Mouse (Mus musculus) sigmoid colon, adult 10 weeks (tissue): Measurements from ENCODE around the gene Hcrtr1. TPM values are rescaled to one million over a fixed set of nuclear protein-coding genes. Genes with fewer than 3 reads are reported as not detected.

Experiments used
- polyA plus RNA-seq: library from polyadenylated mRNA; stranded (reverse); fragments of 350-450 nt; fragmentation: Illumina TruSeq; extraction: RNeasy Lipid Tissue Mini Kit (QIAGEN cat#74804); gene quantifications from one replicate; pipeline ENCODE4 v1.2.3, GENCODE M21; 2014; ENCODE audit warnings: low read depth, low replicate concordance

Gene Hcrtr1
- not detected for polyA plus RNA-seq

GRCm38 (mm10) chr4:130139214-130139492, at the start of gene Hcrtr1:
Gene Hcrtr1, minus strand, starts transcription at chr4:130139359.

GRCm38 (mm10) chr4:130175072-130175711, 36.0 kb upstream of the Hcrtr1 start, which contains the start of gene Tinagl1:
Gene Tinagl1, minus strand, starts transcription at chr4:130175122.

GRCm38 (mm10) chr4:130102111-130102651, 37.0 kb downstream of the Hcrtr1 start, which contains the start of gene Pef1:
Gene Pef1, plus strand, starts transcription at chr4:130102558.

Other genes starting within 250 kb of the Hcrtr1 start
- gene Spocd1, start 210.1 kb downstream of the Hcrtr1 start, polyA plus RNA-seq: not detected
- not detected for gene Adgrb2, start 154.5 kb downstream of the Hcrtr1 start, polyA plus RNA-seq
- 6.8 TPM for gene Col16a1, start 91.5 kb downstream of the Hcrtr1 start, polyA plus RNA-seq
- gene Pef1, start 36.8 kb downstream of the Hcrtr1 start, polyA plus RNA-seq: 7.3 TPM
- 10.5 TPM for gene Tinagl1, start 35.8 kb upstream of the Hcrtr1 start, polyA plus RNA-seq
- not detected for gene Gm853, start 83.0 kb upstream of the Hcrtr1 start, polyA plus RNA-seq
- 4.3 TPM for gene Serinc2, start 139.8 kb upstream of the Hcrtr1 start, polyA plus RNA-seq
- 0.82 TPM for gene Fabp3, start 169.2 kb upstream of the Hcrtr1 start, polyA plus RNA-seq
- not detected for gene Gm10570, start 169.3 kb upstream of the Hcrtr1 start, polyA plus RNA-seq
- 25.5 TPM for gene Zcchc17, start 220.6 kb upstream of the Hcrtr1 start, polyA plus RNA-seq
- gene Snrnp40, start 220.8 kb upstream of the Hcrtr1 start, polyA plus RNA-seq: 11.1 TPM